Mouse (Mus musculus) hindbrain, embryonic 10.5 days (tissue): ENCODE data around the gene Psmb2. TPM values are rescaled to one million over a fixed set of nuclear protein-coding genes. Genes with fewer than 3 reads are reported as not detected.
A peak's percentile ranks its signal among the peaks of the same experiment; 100 is the strongest.

Experiments
- DNase-seq: peaks from one replicate; pipeline ENCODE4 v3.0.0-alpha.2; 2017; ENCODE audit warnings: low spot score
- H3K27ac ChIP-seq: fragments of 300-500 bp; sonication (generic); 2 replicates; pipeline ENCODE4 v1.5.1; 2016; ENCODE audit warnings: mild to moderate bottlenecking, moderate library complexity
- H3K27me3 ChIP-seq: fragments of 300-500 bp; sonication (generic); 2 replicates; pipeline ENCODE4 v1.6.1; 2016; ENCODE audit warnings: mild to moderate bottlenecking; ENCODE audit not compliant: poor library complexity, insufficient read depth, severe bottlenecking
- H3K36me3 ChIP-seq: fragments of 300-500 bp; sonication (generic); 2 replicates; pipeline ENCODE4 v1.6.1; 2016; ENCODE audit warnings: mild to moderate bottlenecking, moderate library complexity
- H3K4me1 ChIP-seq: fragments of 300-500 bp; sonication (generic); replicated peaks from 2 replicates; pipeline ENCODE4 v1.6.1; 2016; ENCODE audit warnings: mild to moderate bottlenecking
- H3K4me3 ChIP-seq: fragments of 300-500 bp; sonication (generic); 2 replicates; pipeline ENCODE4 v1.5.1; 2016; ENCODE audit warnings: mild to moderate bottlenecking, moderate library complexity
- H3K9me3 ChIP-seq: fragments of 300-500 bp; sonication (generic); 2 replicates; pipeline ENCODE4 v1.6.1; 2016; ENCODE audit warnings: mild to moderate bottlenecking, moderate library complexity
- WGBS: fragments of 180-500 bp; shearing (Covaris S2); methylation state at CpG from one replicate; pipeline ENCODE4 v1.1.7; 2016; 5-methylcytosine and 5-hydroxymethylcytosine counted together
- polyA plus RNA-seq: library from polyadenylated mRNA; unstranded; fragments of >200 nt; fragmentation: Nextera tagmentation; extraction: Ambion mirVana; gene quantifications from 2 replicates; pipeline ENCODE4 v1.2.1, GENCODE M21; 2016

The Psmb2 gene
- polyA plus RNA-seq, 1 experiment from 2014 or later: 581 TPM

- Histone ChIP-seq H3K9me3 (no peaks in the 10 kb centered on the region), H3K4me1 (peaks cover 38% of the 10 kb centered on the region), H3K36me3 (no peaks in the 10 kb centered on the region), H3K27ac (peak overlapping the region; percentile 1; the same call in 1 of the 2 replicates), H3K27me3 (peaks cover 100% of the 10 kb centered on the region), H3K4me3 (peak overlapping the region; percentile 41)
- WGBS: 2% methylated on average over 51 of the region's 51 CpGs
- DNase-seq: peak; percentile 54
Measured at GRCm38 (mm10) chr4:126734700-126735381, 57.4 kb downstream of the Psmb2 start.

GRCm38 (mm10) chr4:126735382-126736000 is 58.1 kb downstream of the Psmb2 start:
- 2% methylated on average over 62 of the region's 62 CpGs for WGBS
- Histone ChIP-seq H3K27me3 (peaks cover 99% of the 10 kb centered on the region), H3K36me3 (no peaks in the 10 kb centered on the region), H3K4me3 (peak overlapping the region; percentile 41), H3K9me3 (no peaks in the 10 kb centered on the region), H3K27ac (peak overlapping the region; percentile 1; the same call in 1 of the 2 replicates), H3K4me1 (peaks cover 44% of the 10 kb centered on the region)
- DNase-seq: peak; percentile 62

- Histone ChIP-seq H3K4me1 (peaks cover 44% of the 10 kb centered on the region), H3K9me3 (no peaks in the 10 kb centered on the region), H3K4me3 (peak within 1 kb of the TSS; percentile 41), H3K36me3 (no peaks in the 10 kb centered on the region), H3K27me3 (peaks cover 97% of the 10 kb centered on the region), H3K27ac (peak within 1 kb of the TSS; percentile 1; the same call in 1 of the 2 replicates)
- no peak for DNase-seq
- WGBS: 2% methylated on average over 32 of the region's 32 CpGs
Measured at GRCm38 (mm10) chr4:126736001-126736414, 58.6 kb downstream of the Psmb2 start, which contains the start of gene Tfap2e. Gene Tfap2e, minus strand, starts transcription at chr4:126736240.

GRCm38 (mm10) chr4:126739966-126740676 is 62.7 kb downstream of the Psmb2 start:
- WGBS: 14% methylated on average over 10 of the region's 10 CpGs
- H3K4me1 ChIP-seq: peaks cover 45% of the 10 kb centered on the region
- peaks cover 95% of the 10 kb centered on the region for H3K27me3 ChIP-seq
- peaks cover 16% of the 10 kb centered on the region for H3K36me3 ChIP-seq
- no peaks in the 10 kb centered on the region for H3K9me3 ChIP-seq
- DNase-seq: peak; percentile 66
- no peak overlapping the region; the same call in 1 of the 2 replicates for H3K27ac ChIP-seq
- no peak overlapping the region for H3K4me3 ChIP-seq

GRCm38 (mm10) chr4:126741448-126741847 is 64.0 kb downstream of the Psmb2 start:
- Histone ChIP-seq H3K9me3 (no peaks in the 10 kb centered on the region), H3K27ac (no peak overlapping the region), H3K27me3 (peaks cover 87% of the 10 kb centered on the region), H3K36me3 (peaks cover 29% of the 10 kb centered on the region), H3K4me3 (no peak overlapping the region), H3K4me1 (peaks cover 31% of the 10 kb centered on the region)
- 5% methylated on average over 12 of the region's 12 CpGs for WGBS
- peak; percentile 85 for DNase-seq

DNA sequence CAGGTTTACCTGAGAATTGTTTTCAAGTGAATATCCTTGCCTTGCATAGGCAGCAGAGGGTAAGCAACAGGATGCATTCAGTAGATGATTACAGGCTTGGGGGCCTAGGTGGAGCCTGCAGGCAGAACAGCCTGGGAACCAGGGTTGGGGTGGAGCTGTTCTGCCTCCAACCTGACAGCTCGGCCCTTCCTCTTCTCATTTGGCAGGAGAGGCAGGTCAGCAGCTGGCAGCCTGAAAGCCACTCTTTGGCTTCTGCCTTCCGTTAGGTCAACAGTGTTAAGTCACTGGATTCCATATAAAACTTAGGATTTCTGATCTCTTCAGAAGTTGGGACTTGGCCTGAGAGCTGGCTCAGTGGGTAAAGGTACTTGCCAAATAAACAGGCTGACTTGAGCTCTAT is 65.5 kb downstream of the Psmb2 start:
- DNase-seq: no peak
- WGBS: 54% methylated on average over 2 of the region's 2 CpGs
- no peak overlapping the region for H3K27ac ChIP-seq
- peaks cover 72% of the 10 kb centered on the region for H3K27me3 ChIP-seq
- H3K36me3 ChIP-seq: peaks cover 45% of the 10 kb centered on the region
- H3K4me3 ChIP-seq: no peak overlapping the region
- H3K4me1 ChIP-seq: peaks cover 31% of the 10 kb centered on the region
- no peaks in the 10 kb centered on the region for H3K9me3 ChIP-seq

DNA sequence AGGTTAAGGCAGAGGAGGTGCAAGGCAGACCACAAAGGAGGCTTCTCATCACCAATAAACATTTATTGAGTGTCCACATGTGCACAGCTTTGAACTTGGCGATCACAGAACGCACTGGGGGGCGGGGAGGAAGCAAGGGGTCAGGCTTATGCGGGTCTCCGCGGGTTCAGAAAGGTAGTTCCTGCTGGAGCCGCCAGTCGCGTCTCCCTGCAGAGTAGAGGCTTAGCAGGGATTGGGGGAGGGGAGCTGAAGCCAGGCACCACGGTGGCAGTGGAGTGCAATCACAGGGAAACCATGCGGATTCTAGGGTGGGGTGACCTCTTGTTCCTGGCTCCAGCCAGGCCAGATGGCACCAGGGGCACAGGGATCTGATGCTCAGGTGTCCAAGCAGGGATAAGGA is 66.3 kb downstream of the Psmb2 start:
- Histone ChIP-seq H3K27me3 (peaks cover 64% of the 10 kb centered on the region), H3K27ac (no peak overlapping the region), H3K36me3 (peaks cover 52% of the 10 kb centered on the region), H3K9me3 (no peaks in the 10 kb centered on the region), H3K4me1 (peaks cover 36% of the 10 kb centered on the region), H3K4me3 (no peak overlapping the region)
- 5% methylated on average over 11 of the region's 11 CpGs for WGBS
- no peak for DNase-seq

- Histone ChIP-seq H3K36me3 (peaks cover 63% of the 10 kb centered on the region), H3K9me3 (no peaks in the 10 kb centered on the region), H3K4me1 (peaks cover 43% of the 10 kb centered on the region), H3K4me3 (no peak overlapping the region), H3K27ac (no peak overlapping the region), H3K27me3 (peaks cover 53% of the 10 kb centered on the region)
- no peak for DNase-seq
- 90% methylated on average over 14 of the region's 14 CpGs for WGBS
Measured at GRCm38 (mm10) chr4:126744831-126745230, 67.4 kb downstream of the Psmb2 start.

- peaks cover 41% of the 10 kb centered on the region for H3K4me1 ChIP-seq
Measured at GRCm38 (mm10) chr4:126745506-126746193, 68.2 kb downstream of the Psmb2 start.

DNA sequence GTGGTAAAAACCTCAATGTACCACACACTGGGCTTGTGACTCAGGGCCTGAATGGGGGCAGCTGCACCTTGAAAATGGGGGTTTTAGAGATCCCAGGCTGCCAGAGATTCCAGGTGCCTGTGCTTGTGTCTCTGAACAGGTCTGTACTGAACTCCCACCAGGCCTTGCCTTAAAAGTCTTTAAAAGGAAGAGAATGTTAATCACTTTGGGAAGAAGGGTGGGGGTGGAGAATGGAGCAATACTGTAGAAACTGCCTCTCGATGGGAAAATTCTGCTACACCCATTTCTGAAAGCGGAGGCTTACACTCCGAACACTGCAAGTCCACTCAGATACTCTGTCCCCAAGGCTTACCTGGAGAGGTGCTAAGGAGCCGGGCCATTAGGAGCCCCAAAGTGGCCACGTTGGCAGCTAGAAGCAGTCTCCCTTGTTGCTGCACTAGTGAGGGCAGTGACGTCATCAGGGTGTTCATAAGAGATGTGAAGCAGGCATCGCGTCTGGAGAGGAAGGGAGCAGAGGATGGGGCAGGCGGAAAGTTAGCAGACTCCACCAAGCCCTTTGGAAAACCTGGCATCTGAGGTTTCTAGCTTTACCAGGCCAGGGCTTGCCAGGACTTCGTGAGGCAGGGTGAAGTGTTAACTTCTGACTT is 68.9 kb downstream of the Psmb2 start:
- peaks cover 75% of the 10 kb centered on the region for H3K36me3 ChIP-seq
- no peak for DNase-seq

More at GRCm38 (mm10) chr4:126745506-126746193, 68.2 kb downstream of the Psmb2 start:
- no peak overlapping the region for H3K27ac ChIP-seq
- H3K4me3 ChIP-seq: no peak overlapping the region
- 41% methylated on average over 13 of the region's 13 CpGs for WGBS
- peaks cover 47% of the 10 kb centered on the region for H3K27me3 ChIP-seq
- H3K9me3 ChIP-seq: no peaks in the 10 kb centered on the region
- H3K36me3 ChIP-seq: peaks cover 71% of the 10 kb centered on the region
- peak; percentile 63 for DNase-seq

DNA sequence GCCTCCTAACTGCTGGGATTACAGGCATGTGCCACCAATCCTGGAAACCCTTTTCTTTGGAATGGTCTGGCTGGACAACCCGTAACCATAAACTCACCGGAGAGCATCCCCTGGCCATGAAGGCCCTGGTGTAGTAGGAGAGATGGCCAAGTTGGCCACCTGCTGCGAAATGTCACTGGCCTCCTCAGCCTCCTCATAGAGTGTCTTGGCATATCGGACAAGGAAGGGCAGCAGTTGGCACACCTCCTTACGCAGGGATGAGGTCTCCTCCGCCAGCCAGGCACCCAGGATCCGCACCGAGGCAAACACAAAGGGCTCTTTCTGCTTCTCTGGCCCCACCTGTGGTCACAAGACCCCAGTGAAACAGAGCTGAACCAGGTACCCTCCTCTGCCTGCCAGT is 71.0 kb downstream of the Psmb2 start:
- peaks cover 57% of the 10 kb centered on the region for H3K4me1 ChIP-seq
- H3K27me3 ChIP-seq: peaks cover 22% of the 10 kb centered on the region
- H3K36me3 ChIP-seq: peaks cover 75% of the 10 kb centered on the region
- no peak for DNase-seq
- 95% methylated on average over 8 of the region's 8 CpGs for WGBS
- H3K27ac ChIP-seq: no peak overlapping the region
- H3K9me3 ChIP-seq: no peaks in the 10 kb centered on the region
- H3K4me3 ChIP-seq: no peak overlapping the region

More for the DNA sequence above, 68.9 kb downstream of the Psmb2 start:
- Histone ChIP-seq H3K27ac (no peak overlapping the region), H3K4me1 (peaks cover 48% of the 10 kb centered on the region), H3K27me3 (peaks cover 41% of the 10 kb centered on the region), H3K9me3 (no peaks in the 10 kb centered on the region), H3K4me3 (no peak overlapping the region)
- 88% methylated on average over 10 of the region's 10 CpGs for WGBS

GRCm38 (mm10) chr4:126749553-126749952 is 72.1 kb downstream of the Psmb2 start:
- Histone ChIP-seq H3K9me3 (no peaks in the 10 kb centered on the region), H3K4me3 (no peak overlapping the region), H3K4me1 (peaks cover 49% of the 10 kb centered on the region), H3K36me3 (peaks cover 65% of the 10 kb centered on the region), H3K27ac (no peak overlapping the region), H3K27me3 (peaks cover 11% of the 10 kb centered on the region)
- DNase-seq: no peak
- 89% methylated on average over 11 of the region's 11 CpGs for WGBS
